Mouse (Mus musculus): Measurements from ENCODE around the gene Men1.

- no peak for TF ChIP-seq CTCF (IDR thresholded peaks at IDR 0.05; ENCODE audit: borderline replicate concordance, insufficient read depth, low read length)
- TF ChIP-seq POLR2A (IDR thresholded peaks at IDR 0.05; ENCODE audit: low read depth, low read length): no peak
Measured at GRCm38 (mm10) chr19:6343066-6343925, 8.5 kb downstream of the Men1 start.
